Mouse (Mus musculus): ENCODE results near the gene Pdss2. TPM values are rescaled to one million over a fixed set of nuclear protein-coding genes. Genes with fewer than 3 reads are reported as not detected.

The Pdss2 gene
- total RNA-seq, 1 experiment from 2014 or later = 17.2 TPM

DNA sequence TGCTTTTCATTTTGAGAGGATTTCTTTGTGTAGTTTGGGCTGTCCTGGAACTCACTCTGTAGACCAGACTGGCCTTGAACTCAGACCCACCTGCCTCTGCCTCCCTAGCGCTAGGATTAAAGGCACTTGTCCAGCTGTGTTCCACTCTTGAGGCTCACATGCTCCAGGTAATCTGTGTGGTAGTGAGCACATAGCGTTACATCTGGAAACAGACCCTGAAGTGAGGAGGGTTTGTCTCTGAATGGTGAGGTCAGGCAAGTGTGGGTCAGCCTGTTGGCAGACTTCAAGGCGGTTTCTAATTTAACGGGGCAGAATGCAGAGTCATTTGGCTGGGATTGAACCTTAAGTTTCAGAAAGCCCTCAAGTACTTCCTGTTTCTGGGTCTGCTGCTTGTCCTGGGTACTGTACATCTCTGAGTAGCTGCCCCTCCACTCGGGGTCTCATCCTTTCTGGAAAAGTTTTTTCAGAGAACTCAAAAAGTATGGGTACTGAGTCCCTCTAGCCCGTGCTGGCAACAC, 264.5 kb downstream of the Pdss2 start:
- DNase-seq = no peak

- no peak for DNase-seq
Observed at GRCm38 (mm10) chr10:43487441-43488010, 266.2 kb downstream of the Pdss2 start.

DNA sequence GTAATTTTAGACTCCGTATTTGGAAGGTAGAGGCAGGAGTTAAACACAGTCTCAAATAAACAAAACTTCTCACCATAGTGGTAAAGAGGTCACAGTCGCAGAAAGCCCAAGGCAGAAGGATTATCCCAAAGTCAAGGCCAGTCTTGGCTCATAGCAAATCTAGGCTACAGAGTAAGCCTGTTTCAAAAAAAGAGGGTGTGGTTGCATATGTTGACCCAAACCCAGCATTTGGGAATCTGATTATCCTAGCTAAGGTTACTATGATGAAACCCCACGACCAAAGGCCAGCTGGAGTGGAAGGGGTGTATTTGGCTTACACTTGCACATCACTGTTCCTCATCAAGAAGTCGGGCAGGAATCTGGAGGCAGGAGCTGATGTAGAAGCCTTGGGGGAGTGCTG, 267.0 kb downstream of the Pdss2 start:
- DNase-seq = no peak

GRCm38 (mm10) chr10:43489139-43489538, 267.9 kb downstream of the Pdss2 start:
- peak; percentile 28 for DNase-seq

- peak; percentile 18 for DNase-seq
Observed at GRCm38 (mm10) chr10:43489550-43489949, 268.3 kb downstream of the Pdss2 start.

DNA sequence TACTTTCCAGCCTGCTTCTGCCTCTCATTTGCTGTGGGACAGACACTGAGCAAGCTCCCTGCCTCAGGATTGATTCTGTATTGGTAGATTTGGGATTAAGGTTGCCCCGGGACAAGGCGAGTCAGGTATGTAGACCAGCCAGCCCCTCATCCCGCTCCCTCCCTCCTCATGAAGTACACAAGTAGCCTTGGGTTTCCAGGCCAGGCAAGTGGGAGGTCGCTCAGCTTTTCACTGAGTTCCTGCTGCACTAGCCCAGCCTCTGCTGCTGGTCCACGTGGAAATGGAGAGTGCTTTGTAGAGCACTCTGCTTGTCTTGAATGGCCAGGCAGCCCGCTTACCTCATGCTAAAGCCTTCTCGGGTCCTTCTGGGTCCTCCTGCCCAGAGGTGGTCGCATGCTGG, 268.7 kb downstream of the Pdss2 start:
- DNase-seq = no peak

DNA sequence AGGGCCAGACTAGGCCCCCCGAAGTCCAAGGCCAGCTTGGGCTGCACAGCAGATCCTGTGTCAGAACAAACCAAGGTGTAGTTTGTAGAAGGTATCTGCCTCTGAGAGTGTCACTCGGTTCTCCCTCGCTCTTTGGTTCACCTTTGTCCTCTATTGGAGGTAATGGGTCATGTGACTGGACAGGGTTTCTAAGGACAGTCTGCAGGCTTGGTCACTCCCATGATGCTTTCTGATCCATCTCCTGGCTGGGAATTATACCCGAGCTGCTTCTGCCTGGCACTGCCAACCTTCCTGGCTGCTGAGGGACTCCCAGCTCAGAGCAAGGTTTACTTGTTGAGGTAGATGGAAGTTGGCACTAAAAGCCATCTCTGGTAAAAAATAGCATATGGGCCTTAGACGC, 269.6 kb downstream of the Pdss2 start:
- peak; percentile 40 for DNase-seq

DNA sequence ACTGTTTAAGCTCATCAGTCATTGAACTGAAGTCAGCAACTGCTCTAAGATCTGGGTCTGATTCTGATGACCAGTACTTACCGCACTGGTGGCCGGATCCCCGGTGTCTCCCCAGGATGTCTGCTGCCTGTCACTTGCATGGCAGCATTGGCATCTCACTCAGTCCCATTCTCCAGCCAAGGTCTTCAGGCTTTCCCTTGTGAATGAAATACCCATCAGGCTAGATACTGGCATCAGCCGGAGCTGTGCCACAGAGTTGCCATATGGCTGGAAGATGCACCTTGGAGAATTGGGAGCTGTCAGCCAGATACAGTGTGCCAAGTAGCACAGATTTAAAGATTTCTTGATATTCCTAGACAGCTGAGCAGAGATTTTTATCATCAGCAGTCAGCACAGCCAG, 281.3 kb downstream of the Pdss2 start:
- no peak for DNase-seq

DNA sequence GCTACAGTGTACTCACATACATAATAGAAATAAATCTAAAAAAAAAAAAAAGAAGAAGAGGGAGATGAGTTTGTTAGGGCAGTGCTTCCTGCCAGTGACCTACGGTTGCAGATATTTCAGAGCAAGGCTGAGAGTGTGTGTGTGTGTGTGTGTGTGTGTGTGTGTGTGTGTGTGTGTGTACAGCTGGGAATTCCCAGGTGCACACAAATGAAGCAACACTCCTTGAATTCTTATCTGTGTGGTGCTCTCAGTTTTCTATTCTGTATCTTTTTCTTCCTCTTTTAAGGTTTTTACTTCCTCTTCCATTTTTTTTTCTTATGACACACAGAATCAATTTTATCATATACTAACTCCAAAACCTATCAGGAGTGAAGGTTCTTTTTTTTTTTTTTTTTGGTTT, 283.0 kb downstream of the Pdss2 start:
- no peak for DNase-seq

DNA sequence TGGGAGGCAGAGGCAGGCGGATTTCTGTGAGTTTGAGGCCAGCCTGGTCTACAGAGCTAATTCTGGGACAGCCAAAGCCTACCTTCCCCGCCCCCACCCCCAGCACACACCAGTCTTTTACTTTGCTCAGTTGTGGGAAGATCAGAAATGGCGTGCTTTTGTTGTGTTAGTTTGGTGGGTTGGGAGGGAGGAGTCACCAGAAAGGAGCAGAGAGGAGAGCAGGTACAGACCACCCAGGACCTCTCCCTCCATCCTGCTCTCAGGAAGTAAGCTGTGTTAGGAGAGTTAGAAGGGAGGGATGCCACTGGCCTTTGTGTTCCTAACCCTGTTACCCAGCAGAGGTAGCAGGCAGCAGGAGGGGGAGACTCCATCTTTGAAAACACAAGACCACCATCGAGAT, 285.8 kb downstream of the Pdss2 start:
- no peak for DNase-seq

DNA sequence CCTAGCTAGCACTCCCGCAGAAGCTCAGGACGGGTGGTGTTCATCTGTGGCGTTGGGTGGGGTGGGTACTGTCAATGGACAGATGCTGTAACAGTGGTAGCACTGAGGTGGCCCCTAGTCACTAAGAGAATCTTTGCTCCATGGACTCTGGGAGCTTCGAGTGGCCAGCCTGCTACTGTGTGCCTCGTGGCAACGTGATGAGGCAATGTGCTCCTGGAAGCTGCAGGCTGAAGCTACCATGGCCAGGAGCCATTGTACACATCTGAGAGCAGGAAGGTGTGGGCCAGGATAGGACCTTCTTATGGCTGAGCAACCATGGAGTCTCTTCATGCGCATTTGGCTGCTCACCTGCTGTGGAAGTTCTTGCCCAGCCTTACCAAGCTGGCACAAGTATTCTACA, 287.9 kb downstream of the Pdss2 start:
- no peak for DNase-seq

- DNase-seq = no peak
Observed at GRCm38 (mm10) chr10:43512976-43513375, 291.7 kb downstream of the Pdss2 start.

Other genes starting within 250 kb of the Pdss2 start
- gene Sobp, start 47.0 kb upstream of the Pdss2 start, total RNA-seq (2021) = 4.4 and 4.6 TPM in 2 replicates
- gene 9030612E09Rik, start 46.8 kb upstream of the Pdss2 start, total RNA-seq (2021) = 0.19 TPM in 1 of 2 replicates, not detected in the other

Data from adrenal gland, postnatal 14 days (tissue).